Mouse (Mus musculus) adrenal gland, postnatal 25 days (tissue): ENCODE results near the gene Ptprg. TPM values are rescaled to one million over a fixed set of nuclear protein-coding genes. Genes with fewer than 3 reads are reported as not detected.
A peak's percentile ranks its signal among the peaks of the same experiment; 100 is the strongest.
"Not testable (repeated sequence)": the region's sequence is repeated elsewhere in the genome, so short reads cannot be mapped to it uniquely, and the experiment has no call there.

ENCODE experiments used
- DNase-seq: peaks from one replicate; pipeline ENCODE4 v3.0.0; 2021; ENCODE audit warnings: mixed read lengths
- total RNA-seq: library from RNA; stranded (reverse); gene quantifications from 2 replicates; pipeline ENCODE4 v1.2.3, GENCODE M21; 2021

The Ptprg gene
- total RNA-seq, 1 experiment from 2014 or later: 106 TPM

GRCm38 (mm10) chr14:11758185-11758584, 204.9 kb downstream of the Ptprg start:
- DNase-seq: no peak

DNA sequence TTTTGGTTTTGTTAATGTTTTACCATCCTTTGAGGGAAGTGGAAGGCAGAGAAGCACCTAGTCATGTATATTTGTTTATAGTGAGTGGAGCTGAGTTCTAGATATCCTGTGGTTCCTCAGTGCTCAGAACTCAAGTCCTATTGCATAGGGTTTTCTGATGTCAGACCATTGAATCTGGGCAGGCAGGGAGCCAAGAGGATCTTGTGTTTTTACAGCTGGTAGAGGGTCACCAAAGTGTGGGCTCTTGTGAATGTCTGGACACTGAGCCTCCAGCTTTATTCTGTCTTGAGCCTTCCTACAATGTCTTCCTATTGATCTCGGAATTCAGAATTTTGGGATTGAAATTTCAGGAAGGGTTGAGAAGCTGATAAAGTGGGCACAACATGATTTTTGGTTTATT, 206.0 kb downstream of the Ptprg start:
- no peak for DNase-seq

DNA sequence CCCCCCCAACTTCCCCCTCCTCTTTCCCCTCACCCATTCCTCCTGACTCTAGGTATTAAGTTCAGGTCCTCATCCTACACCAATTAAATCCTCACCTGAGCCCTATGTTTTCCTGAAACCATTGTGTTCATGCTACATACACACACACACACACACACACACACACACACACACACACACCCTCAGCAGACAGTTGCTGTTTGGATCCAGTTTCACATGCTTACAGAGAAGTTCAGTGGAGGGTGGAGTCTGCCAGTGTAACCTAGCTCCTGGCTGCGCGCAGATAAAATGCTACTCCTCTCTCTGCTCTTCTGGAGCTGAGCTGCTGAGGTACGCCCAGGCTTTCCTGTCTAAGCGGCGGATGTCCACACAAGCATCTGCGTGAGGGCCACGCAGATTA, 209.7 kb downstream of the Ptprg start:
- no peak for DNase-seq

DNA sequence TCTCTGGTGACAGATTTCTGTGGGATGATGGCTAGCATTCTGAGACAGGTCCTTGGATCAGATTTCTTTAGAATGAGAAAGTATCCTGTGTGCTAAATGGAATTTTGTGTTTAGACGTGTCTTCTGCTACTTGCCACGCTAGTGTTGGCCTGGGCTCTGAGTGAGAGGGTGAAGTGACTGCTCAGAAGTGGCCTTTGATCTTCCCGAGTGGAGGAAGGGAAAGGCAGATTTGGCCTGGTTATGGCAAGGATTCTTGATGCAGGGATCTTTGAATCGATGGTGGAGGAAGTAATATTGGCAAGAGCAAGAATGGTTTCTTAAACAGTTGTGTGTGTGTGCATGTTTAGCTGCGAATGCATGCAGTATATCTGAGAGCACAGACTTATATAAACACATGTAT, 219.4 kb downstream of the Ptprg start:
- no peak for DNase-seq

GRCm38 (mm10) chr14:11774476-11775037, 221.2 kb downstream of the Ptprg start:
- no peak for DNase-seq

GRCm38 (mm10) chr14:11775204-11775603, 221.9 kb downstream of the Ptprg start:
- DNase-seq: peak; percentile 48

- DNase-seq: no peak
Measured at GRCm38 (mm10) chr14:11775951-11776495, 222.7 kb downstream of the Ptprg start.

- no peak for DNase-seq
Measured at GRCm38 (mm10) chr14:11776566-11776965, 223.2 kb downstream of the Ptprg start.

- DNase-seq: no peak
Measured at GRCm38 (mm10) chr14:11791190-11791589, 237.9 kb downstream of the Ptprg start.

GRCm38 (mm10) chr14:11793847-11794246, 240.5 kb downstream of the Ptprg start:
- no peak for DNase-seq

DNA sequence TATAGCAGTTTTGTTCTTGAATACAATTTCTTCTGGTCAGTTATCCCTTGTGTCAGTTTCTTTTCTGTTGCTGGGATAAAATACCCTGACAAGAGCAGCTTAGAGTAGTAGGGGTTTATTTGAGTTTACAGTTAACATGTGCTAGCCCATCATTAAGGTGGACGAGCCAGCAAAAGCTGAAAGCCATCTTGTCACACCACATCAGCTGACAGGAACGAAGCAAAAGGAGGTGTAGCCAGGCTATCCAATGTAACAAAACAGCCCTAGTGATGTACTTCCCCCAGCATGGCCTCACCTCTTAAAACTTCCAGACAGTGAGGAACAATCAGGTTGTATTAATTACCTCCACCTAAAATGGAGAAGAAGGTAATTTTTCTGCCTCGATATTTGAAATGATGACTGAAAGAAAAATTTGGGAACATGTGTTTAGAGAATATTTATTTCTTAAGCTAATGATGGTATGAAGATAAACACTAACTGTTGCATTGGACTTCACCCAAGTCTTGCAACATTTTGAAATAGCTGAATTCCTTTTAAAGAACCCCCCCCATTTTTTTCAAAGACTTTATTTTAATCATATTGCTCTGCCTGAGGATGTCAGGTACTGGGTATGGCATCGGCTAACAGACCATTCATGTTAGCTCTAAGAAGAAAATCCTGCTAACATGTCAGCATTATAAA, 249.2 kb downstream of the Ptprg start:
- DNase-seq: no peak

GRCm38 (mm10) chr14:11806674-11807073, 253.3 kb downstream of the Ptprg start:
- DNase-seq: no peak

DNA sequence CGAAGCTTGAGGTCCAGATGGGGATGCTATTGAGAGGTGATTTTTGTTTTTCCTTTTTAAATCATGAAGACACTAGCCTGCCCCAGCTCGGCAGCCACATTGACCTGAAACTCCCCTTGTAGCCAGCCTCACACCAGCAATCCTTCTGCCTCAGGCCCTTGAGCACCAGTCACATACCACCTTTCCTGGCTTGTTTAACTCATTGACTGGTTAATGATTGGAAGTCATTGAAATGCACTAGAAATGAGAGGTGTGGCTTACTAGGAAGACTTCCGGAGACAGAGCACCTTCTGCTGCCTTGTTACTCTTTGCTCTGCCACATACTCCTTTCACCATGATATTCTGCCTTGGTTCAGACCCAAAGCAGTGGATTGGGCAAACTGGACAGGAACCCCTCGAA, 254.1 kb downstream of the Ptprg start:
- DNase-seq: no peak

DNA sequence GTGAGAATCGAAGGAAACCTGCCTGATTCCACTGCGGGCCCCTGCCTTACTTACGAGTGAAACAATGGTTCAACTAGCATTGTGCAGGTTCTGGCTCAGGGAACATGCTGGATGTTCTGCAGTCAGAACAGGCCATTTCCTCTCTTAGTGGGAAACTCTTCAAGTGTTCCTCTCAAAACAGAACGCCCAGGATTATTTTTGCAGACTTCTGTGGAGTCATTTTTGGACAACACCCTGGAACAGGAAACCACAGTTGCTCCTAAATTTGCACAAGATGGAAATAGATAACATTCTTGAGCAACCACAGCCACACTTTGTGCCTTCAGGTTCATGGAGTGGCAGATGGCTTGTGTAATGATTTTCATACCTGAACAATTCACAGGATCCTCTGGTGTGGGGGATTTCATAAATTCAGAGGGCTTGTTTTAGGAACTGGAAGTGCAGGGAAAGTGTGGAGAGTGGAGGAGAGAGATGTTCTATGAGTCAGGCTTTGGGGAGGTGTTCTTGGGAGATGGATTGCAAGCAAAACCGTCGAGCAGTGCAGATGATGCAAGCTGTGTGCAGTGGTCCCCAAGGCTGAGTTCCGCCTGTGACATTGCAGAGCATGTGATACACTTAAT, 257.9 kb downstream of the Ptprg start:
- no peak for DNase-seq

- no peak for DNase-seq
Measured at GRCm38 (mm10) chr14:11812291-11812690, 259.0 kb downstream of the Ptprg start.

DNA sequence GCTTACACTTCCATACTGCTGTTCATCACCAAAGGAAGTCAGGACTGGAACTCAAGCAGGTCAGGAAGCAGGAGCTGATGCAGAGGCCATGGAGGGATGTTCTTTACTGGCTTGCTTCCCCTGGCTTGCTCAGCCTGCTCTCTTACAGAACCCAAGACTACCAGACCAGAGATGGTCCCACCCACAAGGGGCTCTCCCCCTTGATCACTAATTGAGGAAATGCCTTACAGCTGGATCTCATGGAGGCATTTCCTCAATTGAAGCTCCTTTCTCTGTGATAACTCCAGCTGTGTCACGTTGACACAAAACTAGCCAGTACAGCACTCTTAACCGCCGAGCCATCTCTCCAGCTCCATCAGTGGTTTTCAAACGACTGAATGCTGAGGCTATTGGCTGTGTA, 261.5 kb downstream of the Ptprg start:
- not testable (repeated sequence) for DNase-seq

DNA sequence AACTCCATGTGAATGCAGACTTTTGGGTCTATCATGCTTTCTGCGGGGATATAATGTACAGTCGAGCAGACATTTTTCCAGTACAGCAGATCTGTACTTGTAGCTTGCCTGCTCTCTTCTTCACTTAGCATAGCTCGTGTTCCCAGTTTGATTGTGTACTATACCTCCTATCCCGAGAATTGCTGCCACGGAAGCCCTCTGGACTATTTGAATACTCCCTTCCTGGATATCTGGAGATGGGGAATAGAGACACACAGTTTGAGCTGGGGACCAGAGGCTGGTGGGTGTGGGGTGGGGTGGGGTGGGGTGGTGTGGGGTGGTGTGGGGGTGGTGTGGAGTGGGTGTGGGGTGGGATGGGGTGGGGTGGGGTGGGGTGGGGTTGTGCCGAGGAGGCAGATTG, 263.9 kb downstream of the Ptprg start:
- DNase-seq: no peak

DNA sequence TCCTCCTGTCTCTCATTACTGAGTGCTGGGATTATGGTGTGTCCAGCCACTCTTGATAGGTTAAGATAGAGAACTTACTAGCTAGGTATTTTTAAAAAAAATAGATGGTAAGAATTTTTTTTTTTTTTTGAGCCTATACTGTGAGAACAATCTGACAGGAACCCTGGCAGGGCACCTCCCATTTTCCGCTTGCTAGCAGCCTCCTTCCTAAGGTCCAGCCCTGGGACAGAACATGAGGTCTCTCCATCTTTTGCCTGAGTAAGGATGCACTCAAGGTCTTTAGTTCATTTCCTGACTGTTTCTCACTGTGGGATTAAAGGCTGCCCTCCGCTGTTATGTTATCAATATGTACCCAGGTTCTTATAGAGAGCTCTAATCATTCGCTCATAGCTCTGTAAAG, 264.7 kb downstream of the Ptprg start:
- DNase-seq: no peak

- no peak for DNase-seq
Measured at GRCm38 (mm10) chr14:11818721-11819120, 265.4 kb downstream of the Ptprg start.

DNA sequence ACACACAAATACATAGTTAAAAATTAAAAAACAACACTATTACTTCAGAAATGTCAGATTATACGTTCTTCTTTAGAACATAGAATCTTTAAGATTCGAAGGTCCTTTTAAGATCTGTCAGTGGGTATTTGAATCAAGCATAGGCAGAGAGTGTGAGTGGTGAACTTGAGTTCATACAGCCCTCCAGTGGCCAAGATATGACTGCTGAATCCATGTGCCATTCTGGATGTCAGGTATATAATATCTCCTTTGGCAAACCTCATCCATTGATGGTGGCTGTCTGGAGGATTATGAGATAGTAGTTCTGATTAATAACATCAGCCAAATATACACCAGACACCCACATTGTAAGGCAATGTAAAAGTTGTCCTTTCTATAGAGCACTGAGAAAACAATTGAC, 266.0 kb downstream of the Ptprg start:
- DNase-seq: no peak

GRCm38 (mm10) chr14:11822830-11823700, 269.7 kb downstream of the Ptprg start:
- DNase-seq: no peak

GRCm38 (mm10) chr14:11823701-11824095, 270.4 kb downstream of the Ptprg start:
- DNase-seq: no peak

- DNase-seq: no peak
Measured at GRCm38 (mm10) chr14:11824915-11825314, 271.6 kb downstream of the Ptprg start.
